Mouse (Mus musculus): ENCODE data around the gene Esrrb.
A peak's percentile ranks its signal among the peaks of the same experiment; 100 is the strongest.

Esrrb gene

GRCm38 (mm10) chr12:86360696-86361631 lies at the start of gene Esrrb:
Esrrb (plus strand) TSS chr12:86361117.
- no peak for DNase-seq

- DNase-seq, result peak; percentile 4
These were observed 40.3 kb upstream of the Esrrb start for GRCm38 (mm10) chr12:86320629-86321028.

- no peak for DNase-seq
These were observed 36.6 kb upstream of the Esrrb start for GRCm38 (mm10) chr12:86324297-86324696.

GRCm38 (mm10) chr12:86329813-86330212 lies 31.1 kb upstream of the Esrrb start:
- DNase-seq, result no peak

- DNase-seq, result no peak
These were observed 30.2 kb upstream of the Esrrb start for GRCm38 (mm10) chr12:86330684-86331083.

GRCm38 (mm10) chr12:86331248-86331647 lies 29.7 kb upstream of the Esrrb start:
- no peak for DNase-seq

- DNase-seq, result no peak
These were observed 24.7 kb upstream of the Esrrb start for GRCm38 (mm10) chr12:86336209-86336608.

GRCm38 (mm10) chr12:86336887-86337286 lies 24.0 kb upstream of the Esrrb start:
- no peak for DNase-seq

GRCm38 (mm10) chr12:86349477-86349876 lies 11.4 kb upstream of the Esrrb start:
- DNase-seq, result no peak

GRCm38 (mm10) chr12:86359406-86359805 lies 1.5 kb upstream of the Esrrb start:
- no peak for DNase-seq

- DNase-seq, result no peak
These were observed 1.0 kb upstream of the Esrrb start for GRCm38 (mm10) chr12:86359873-86360272.

- no peak for DNase-seq
These were observed 3.4 kb downstream of the Esrrb start for GRCm38 (mm10) chr12:86364285-86364684.

GRCm38 (mm10) chr12:86364756-86365155 lies 3.8 kb downstream of the Esrrb start:
- DNase-seq, result no peak

- peak; percentile 20 for DNase-seq
These were observed 9.9 kb downstream of the Esrrb start for GRCm38 (mm10) chr12:86370611-86371383.

GRCm38 (mm10) chr12:86374286-86374685 lies 13.4 kb downstream of the Esrrb start:
- DNase-seq, result no peak

GRCm38 (mm10) chr12:86379672-86380213 lies 18.8 kb downstream of the Esrrb start:
- DNase-seq, result no peak

GRCm38 (mm10) chr12:86383803-86384202 lies 22.9 kb downstream of the Esrrb start:
- DNase-seq, result no peak

GRCm38 (mm10) chr12:86387671-86388270 lies 26.9 kb downstream of the Esrrb start:
- DNase-seq, result no peak

GRCm38 (mm10) chr12:86394773-86395172 lies 33.9 kb downstream of the Esrrb start:
- DNase-seq, result no peak

- no peak for DNase-seq
These were observed 34.4 kb downstream of the Esrrb start for GRCm38 (mm10) chr12:86395326-86395725.

GRCm38 (mm10) chr12:86398762-86399161 lies 37.8 kb downstream of the Esrrb start:
- no peak for DNase-seq

GRCm38 (mm10) chr12:86402718-86403117 lies 41.8 kb downstream of the Esrrb start:
- DNase-seq, result peak; percentile 86

- DNase-seq, result peak; percentile 79
These were observed 60.6 kb downstream of the Esrrb start for GRCm38 (mm10) chr12:86421490-86421904.

All from kidney, postnatal 14 days (tissue).